Mouse (Mus musculus): ENCODE data around the gene Prps2. TPM values are rescaled to one million over a fixed set of nuclear protein-coding genes. Genes with fewer than 3 reads are reported as not detected.
"Not testable (repeated sequence)": the region's sequence is repeated elsewhere in the genome, so short reads cannot be mapped to it uniquely, and the experiment has no call there.

Prps2 gene
- polyA plus RNA-seq, 1 experiment from 2014 or later = 19.2 TPM

DNA sequence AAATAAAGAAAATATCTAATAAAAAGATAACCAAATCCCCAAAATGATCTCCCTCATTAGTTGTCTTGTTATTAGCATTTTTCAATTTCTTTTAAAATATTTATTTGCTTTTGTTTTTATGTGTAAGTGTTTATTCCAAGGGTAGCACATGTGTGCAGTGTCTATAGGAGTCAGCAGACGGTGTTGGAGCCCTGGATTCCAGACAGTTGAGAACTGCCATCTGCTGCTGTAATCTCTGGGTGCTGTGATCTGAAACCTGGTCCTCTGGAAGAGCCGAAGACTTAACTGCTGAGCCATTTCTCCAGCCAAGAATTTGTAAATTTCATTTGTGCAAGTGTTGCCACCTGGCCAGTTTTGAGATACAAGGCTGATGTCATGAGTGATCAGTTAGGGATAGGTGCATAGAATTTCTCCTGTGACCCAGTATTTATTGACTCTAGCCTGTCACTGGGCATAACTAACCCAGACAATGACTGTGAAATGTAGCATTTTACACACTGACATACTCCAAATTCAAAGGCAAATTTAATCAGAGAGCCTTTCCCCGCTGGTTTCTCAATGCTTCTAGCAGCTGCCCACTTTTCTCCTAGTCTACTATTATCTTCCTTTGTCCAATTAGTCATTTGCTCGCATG, 67.3 kb downstream of the Prps2 start:
- no peak overlapping the region for H3K4me3 ChIP-seq (ENCODE audit: low read depth, low read length)
- H3K9ac ChIP-seq (ENCODE audit: low read length) = no peak overlapping the region
- peaks cover 22% of the 10 kb centered on the region for H3K27me3 ChIP-seq (ENCODE audit: control insufficient read depth, insufficient read depth, low read length)
- H3K4me2 ChIP-seq = no peak overlapping the region
- H3K4me1 ChIP-seq (ENCODE audit: control insufficient read depth, insufficient read depth, low read length) = no peaks in the 10 kb centered on the region
- DNase-seq (ENCODE audit: low spot score, missing footprints) (no peak), ATAC-seq (ENCODE audit: low FRiP score) (no peak)
- H3K27ac ChIP-seq (ENCODE audit: low read depth, low read length) = no peak overlapping the region
- no peaks in the 10 kb centered on the region for H3K36me3 ChIP-seq (ENCODE audit: control insufficient read depth, insufficient read depth, low read length)
- H3K9me3 ChIP-seq (ENCODE audit: control insufficient read depth, low read length) = no peaks in the 10 kb centered on the region
- 72% methylated on average over 4 of the region's 4 CpGs for WGBS

DNA sequence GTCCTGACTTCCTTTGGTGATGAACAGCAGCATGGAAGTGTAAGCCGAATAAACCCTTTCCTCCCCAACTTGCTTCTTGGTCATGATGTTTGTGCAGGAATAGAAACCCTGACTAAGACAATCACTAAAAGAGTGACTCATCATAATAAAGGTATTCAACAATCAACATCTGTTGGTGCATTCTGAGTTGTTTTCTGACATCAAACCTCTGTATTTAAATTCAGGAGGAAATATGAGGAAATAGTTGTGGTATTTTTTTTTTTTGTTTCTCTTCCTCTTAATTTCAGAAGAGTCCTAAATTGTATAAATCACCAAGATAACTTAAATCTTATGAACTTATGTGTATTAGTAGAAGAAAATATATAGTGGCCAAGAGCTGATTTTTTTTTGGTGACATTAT, 80.5 kb downstream of the Prps2 start:
- H3K36me3 ChIP-seq (ENCODE audit: control insufficient read depth, insufficient read depth, low read length); H3K27ac ChIP-seq (ENCODE audit: low read depth, low read length); H3K4me1 ChIP-seq (ENCODE audit: control insufficient read depth, insufficient read depth, low read length); H3K9me3 ChIP-seq (ENCODE audit: control insufficient read depth, low read length); H3K4me3 ChIP-seq (ENCODE audit: low read depth, low read length); H3K4me2 ChIP-seq; ATAC-seq (ENCODE audit: low FRiP score); H3K27me3 ChIP-seq (ENCODE audit: control insufficient read depth, insufficient read depth, low read length); H3K9ac ChIP-seq (ENCODE audit: low read length); DNase-seq (ENCODE audit: low spot score, missing footprints): not testable (repeated sequence)
- WGBS = no CpG with 5 or more reads among the region's 1 CpGs

Other genes with a start within 250 kb of the Prps2 start
- 5,801 and 6,146 TPM in 2 replicates for gene Tmsb4x, start 173.4 kb downstream of the Prps2 start, polyA plus RNA-seq (2014; fragmentation: Nextera tagmentation; extraction: Ambion mirVana)
- gene Tlr8, start 118.4 kb downstream of the Prps2 start, polyA plus RNA-seq (2014; fragmentation: Nextera tagmentation; extraction: Ambion mirVana) = 0.14 TPM in 1 of 2 replicates, not detected in the other
- 0.34 and 0.54 TPM in 2 replicates for gene Tlr7, start 52.2 kb downstream of the Prps2 start, polyA plus RNA-seq (2014; fragmentation: Nextera tagmentation; extraction: Ambion mirVana)

All from midbrain, embryonic 11.5 days (tissue).